Mouse (Mus musculus) stomach, postnatal 0 days (tissue): Measurements from ENCODE around the gene Fcrla. TPM values are rescaled to one million over a fixed set of nuclear protein-coding genes. Genes with fewer than 3 reads are reported as not detected.

Experiments
- ATAC-seq: fragments of 200-750 bp; cut with Nextera tagmentation; 2 replicates; pipeline ENCODE4 v1.8.0; 2017; ENCODE audit not compliant: low FRiP score, low TSS enrichment
- DNase-seq: peaks from one replicate; pipeline ENCODE4 v3.0.0-alpha.2; 2016; ENCODE audit warnings: low spot score
- H3K27ac ChIP-seq: fragments of 300-500 bp; sonication (generic); replicated peaks from 2 replicates; pipeline ENCODE4 v1.5.1; 2014; ENCODE audit warnings: mild to moderate bottlenecking, control low read depth
- H3K27me3 ChIP-seq: fragments of 300-500 bp; sonication (generic); 2 replicates; pipeline ENCODE4 v1.6.1; 2014; ENCODE audit warnings: low read length; ENCODE audit not compliant: control insufficient read depth, insufficient read depth
- H3K36me3 ChIP-seq: fragments of 300-500 bp; sonication (generic); 2 replicates; pipeline ENCODE4 v1.6.1; 2014; ENCODE audit warnings: low read length, mixed read lengths; ENCODE audit not compliant: control insufficient read depth, insufficient read depth
- H3K4me1 ChIP-seq: fragments of 300-500 bp; sonication (generic); replicated peaks from 2 replicates; pipeline ENCODE4 v1.6.1; 2014; ENCODE audit warnings: antibody characterized with exemption; ENCODE audit not compliant: control insufficient read depth, insufficient read depth
- H3K4me2 ChIP-seq: fragments of 300-500 bp; sonication (generic); replicated peaks from 2 replicates; pipeline ENCODE4 v1.6.1; 2014; ENCODE audit warnings: low read depth, mild to moderate bottlenecking, control low read depth, moderate library complexity
- H3K4me3 ChIP-seq: fragments of 300-500 bp; sonication (generic); 2 replicates; pipeline ENCODE4 v1.5.1; 2014; ENCODE audit warnings: low read depth, low read length, control low read depth
- H3K9ac ChIP-seq: fragments of 300-500 bp; sonication (generic); 2 replicates; pipeline ENCODE4 v1.6.1; 2014; ENCODE audit warnings: mild to moderate bottlenecking, low read length, control low read depth, mixed read lengths
- H3K9me3 ChIP-seq: fragments of 300-500 bp; sonication (generic); 2 replicates; pipeline ENCODE4 v1.6.1; 2016; ENCODE audit warnings: low read length; ENCODE audit not compliant: control insufficient read depth
- CTCF ChIP-seq: IDR thresholded peaks from 2 replicates; pipeline ENCODE4 v1.5.1; 2016; ENCODE audit warnings: antibody characterized with exemption, low read depth, mild to moderate bottlenecking, moderate library complexity
- EP300 ChIP-seq: optimal IDR thresholded peaks from 2 replicates; pipeline ENCODE3; 2016; ENCODE audit warnings: antibody characterized with exemption
- WGBS: fragments of 180-500 bp; shearing (Covaris S2); extraction: QIAGEN DNeasy Blood & Tissue Kit; methylation state at CpG from one replicate; pipeline ENCODE4 v1.1.7; 2014; 5-methylcytosine and 5-hydroxymethylcytosine counted together
- polyA plus RNA-seq: library from polyadenylated mRNA; unstranded; fragments of >200 nt; fragmentation: Nextera tagmentation; extraction: Ambion mirVana; gene quantifications from 2 replicates; pipeline ENCODE4 v1.2.1, GENCODE M21; 2015

Fcrla gene
- polyA plus RNA-seq, 1 experiment from 2014 or later = 0.38 TPM

GRCm38 (mm10) chr1:170868107-170868904 is 59.1 kb downstream of the Fcrla start:
- DNase-seq = peak; percentile 83
- TF ChIP-seq CTCF (no peak), EP300 (no peak)
- H3K4me2 ChIP-seq = peak overlapping the region; percentile 77
- H3K9me3 ChIP-seq = no peaks in the 10 kb centered on the region
- H3K36me3 ChIP-seq = no peaks in the 10 kb centered on the region
- ATAC-seq = peak; percentile 87
- H3K27me3 ChIP-seq = no peaks in the 10 kb centered on the region
- peak overlapping the region; percentile 83 for H3K9ac ChIP-seq
- H3K4me1 ChIP-seq = 0 out of 2 replicates have a peak, but pooled peaks cover 3% of the 10 kb centered on the region
- under 1% methylated on average over 33 of the region's 33 CpGs for WGBS
- 0 out of 2 replicates have a peak overlapping the region, but pooled peaks have one; percentile 30 for H3K27ac ChIP-seq
- peak overlapping the region; percentile 87 for H3K4me3 ChIP-seq

GRCm38 (mm10) chr1:170867691-170868105 is 59.7 kb downstream of the Fcrla start, which contains the start of gene Atf6:
Atf6 (minus strand) TSS chr1:170867771.
- peak within 1 kb of the TSS; percentile 83 for H3K9ac ChIP-seq
- ATAC-seq (peak; percentile 84), DNase-seq (peak; percentile 95)
- TF ChIP-seq EP300 = peak; percentile 50
- TF ChIP-seq CTCF = no peak; the same call in 1 of the 2 replicates
- no peaks in the 10 kb centered on the region for H3K36me3 ChIP-seq
- H3K27ac ChIP-seq = peak within 1 kb of the TSS; percentile 82
- peak within 1 kb of the TSS; percentile 87 for H3K4me3 ChIP-seq
- 0 out of 2 replicates have a peak, but pooled peaks cover 3% of the 10 kb centered on the region for H3K4me1 ChIP-seq
- no peaks in the 10 kb centered on the region for H3K27me3 ChIP-seq
- 0% methylated on average over 25 of the region's 25 CpGs for WGBS
- no peaks in the 10 kb centered on the region for H3K9me3 ChIP-seq
- H3K4me2 ChIP-seq = peak within 1 kb of the TSS; percentile 77

Other genes with a start within 250 kb of the Fcrla start
- gene Atf6, start 59.8 kb downstream of the Fcrla start, polyA plus RNA-seq = 5.6 and 6.2 TPM in 2 replicates
- gene Gm26620, start 42.5 kb downstream of the Fcrla start, polyA plus RNA-seq = 0.67 and 1.4 TPM in 2 replicates
- 23.8 and 23.9 TPM in 2 replicates for gene Dusp12, start 42.0 kb downstream of the Fcrla start, polyA plus RNA-seq
- gene Fcrlb, start 14.6 kb downstream of the Fcrla start, polyA plus RNA-seq = 0.10 and 0.12 TPM in 2 replicates
- gene Fcgr2b, start 49.0 kb upstream of the Fcrla start, polyA plus RNA-seq = 5.3 and 5.6 TPM in 2 replicates
- 1.1 and 1.2 TPM in 2 replicates for gene Fcgr4, start 91.3 kb upstream of the Fcrla start, polyA plus RNA-seq
- gene Fcgr3, start 137.4 kb upstream of the Fcrla start, polyA plus RNA-seq = 17.9 and 21.0 TPM in 2 replicates
- gene Cfap126, start 186.3 kb upstream of the Fcrla start, polyA plus RNA-seq = 3.7 and 4.0 TPM in 2 replicates
- 238 and 277 TPM in 2 replicates for gene Sdhc, start 223.0 kb upstream of the Fcrla start, polyA plus RNA-seq
- 1.5 and 2.7 TPM in 2 replicates for gene Mpz, start 223.1 kb upstream of the Fcrla start, polyA plus RNA-seq